Mouse (Mus musculus): ENCODE results near the gene Smad3. TPM values are rescaled to one million over a fixed set of nuclear protein-coding genes. Genes with fewer than 3 reads are reported as not detected.

Gene Smad3
- polyA plus RNA-seq, 1 experiment from 2014 or later, result 11.8 TPM

DNA sequence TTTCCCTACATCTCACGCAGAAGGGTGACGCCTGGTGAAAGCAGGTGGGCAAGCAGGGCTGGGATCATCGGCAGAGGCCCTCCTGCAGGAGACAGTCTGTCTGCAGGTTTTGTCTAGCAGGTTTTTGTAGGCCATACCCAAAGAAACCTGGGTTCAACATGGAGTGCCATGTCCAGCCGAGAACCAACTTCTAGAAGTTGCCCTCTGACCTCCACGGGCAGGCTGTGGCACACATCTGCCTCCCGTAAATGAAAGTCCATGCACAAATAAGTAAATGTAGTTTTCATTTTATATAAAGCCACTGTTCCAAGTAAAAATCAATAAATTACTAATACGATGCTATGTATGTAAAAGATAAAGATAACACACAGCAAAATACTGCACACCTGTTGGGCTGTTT lies 3.0 kb upstream of the Smad3 start:
- WGBS, result 97% methylated on average over 7 of the region's 7 CpGs
- no peak overlapping the region for H3K4me2 ChIP-seq (replicated peaks; ENCODE audit: low read depth, low read length)
- no peak for DNase-seq (ENCODE audit: low spot score)
- H3K4me3 ChIP-seq (ENCODE audit: low read depth, low read length), result no peak overlapping the region
- no peak overlapping the region for H3K27ac ChIP-seq (ENCODE audit: low read length)
- ATAC-seq, result no peak
- no peaks in the 10 kb centered on the region for H3K4me1 ChIP-seq (ENCODE audit: insufficient read depth, low read depth, low read length)
- H3K9me3 ChIP-seq (ENCODE audit: low read length), result no peaks in the 10 kb centered on the region
- H3K36me3 ChIP-seq (ENCODE audit: insufficient read depth, low read length), result no peaks in the 10 kb centered on the region
- H3K27me3 ChIP-seq (replicated peaks; ENCODE audit: insufficient read depth, low read length), result no peaks in the 10 kb centered on the region
- H3K9ac ChIP-seq (replicated peaks; ENCODE audit: low read depth), result no peak overlapping the region
- TF ChIP-seq CTCF (IDR thresholded peaks at IDR 0.05) (no peak), EP300 (IDR thresholded peaks at IDR 0.05) (no peak)

DNA sequence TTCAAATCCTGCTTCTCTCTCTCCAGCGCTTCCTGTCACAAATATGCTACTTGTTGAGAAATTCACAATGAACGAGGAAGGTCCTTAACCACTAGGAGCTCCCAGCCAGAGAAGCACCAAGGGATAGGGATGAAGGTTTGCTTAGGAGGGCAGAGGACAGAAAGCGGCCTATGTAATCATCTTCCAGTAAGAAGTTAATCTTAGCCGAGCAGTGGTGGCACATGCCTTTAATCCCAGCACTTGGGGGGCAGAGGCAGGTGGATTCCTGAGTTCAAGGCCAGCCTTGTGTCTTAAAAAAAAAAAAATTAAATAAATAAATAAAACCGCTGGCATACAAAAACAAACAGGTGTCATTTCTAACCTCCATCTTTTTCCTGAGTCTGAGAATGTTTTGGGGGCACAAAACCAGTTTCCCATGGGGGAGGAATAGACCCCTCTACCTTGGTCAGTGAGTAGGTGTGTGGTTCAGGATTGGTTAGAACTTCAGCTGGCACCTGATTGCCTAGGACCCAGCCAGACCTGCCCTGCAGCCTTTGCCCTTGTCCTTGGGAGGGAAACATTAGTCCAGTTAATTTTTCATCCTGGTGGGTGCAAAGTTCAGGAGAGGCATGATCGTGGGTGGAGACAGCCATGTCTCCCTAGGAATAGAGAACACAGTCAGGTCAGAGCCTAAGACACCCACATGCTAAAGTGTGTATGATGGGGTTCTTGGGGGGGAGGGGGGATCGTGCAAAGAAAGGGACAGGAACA lies 2.4 kb upstream of the Smad3 start:
- H3K9me3 ChIP-seq (ENCODE audit: low read length), result no peaks in the 10 kb centered on the region
- H3K27me3 ChIP-seq (replicated peaks; ENCODE audit: insufficient read depth, low read length), result no peaks in the 10 kb centered on the region
- no peak for TF ChIP-seq EP300 (IDR thresholded peaks at IDR 0.05)
- no peak for TF ChIP-seq CTCF (IDR thresholded peaks at IDR 0.05)
- WGBS, result 72% methylated on average over 7 of the region's 7 CpGs
- H3K4me3 ChIP-seq (ENCODE audit: low read depth, low read length), result no peak overlapping the region
- no peaks in the 10 kb centered on the region for H3K4me1 ChIP-seq (ENCODE audit: insufficient read depth, low read depth, low read length)
- no peak overlapping the region for H3K9ac ChIP-seq (replicated peaks; ENCODE audit: low read depth)
- no peaks in the 10 kb centered on the region for H3K36me3 ChIP-seq (ENCODE audit: insufficient read depth, low read length)
- H3K4me2 ChIP-seq (replicated peaks; ENCODE audit: low read depth, low read length), result no peak overlapping the region
- DNase-seq (ENCODE audit: low spot score) (no peak), ATAC-seq (no peak)
- H3K27ac ChIP-seq (ENCODE audit: low read length), result no peak overlapping the region

DNA sequence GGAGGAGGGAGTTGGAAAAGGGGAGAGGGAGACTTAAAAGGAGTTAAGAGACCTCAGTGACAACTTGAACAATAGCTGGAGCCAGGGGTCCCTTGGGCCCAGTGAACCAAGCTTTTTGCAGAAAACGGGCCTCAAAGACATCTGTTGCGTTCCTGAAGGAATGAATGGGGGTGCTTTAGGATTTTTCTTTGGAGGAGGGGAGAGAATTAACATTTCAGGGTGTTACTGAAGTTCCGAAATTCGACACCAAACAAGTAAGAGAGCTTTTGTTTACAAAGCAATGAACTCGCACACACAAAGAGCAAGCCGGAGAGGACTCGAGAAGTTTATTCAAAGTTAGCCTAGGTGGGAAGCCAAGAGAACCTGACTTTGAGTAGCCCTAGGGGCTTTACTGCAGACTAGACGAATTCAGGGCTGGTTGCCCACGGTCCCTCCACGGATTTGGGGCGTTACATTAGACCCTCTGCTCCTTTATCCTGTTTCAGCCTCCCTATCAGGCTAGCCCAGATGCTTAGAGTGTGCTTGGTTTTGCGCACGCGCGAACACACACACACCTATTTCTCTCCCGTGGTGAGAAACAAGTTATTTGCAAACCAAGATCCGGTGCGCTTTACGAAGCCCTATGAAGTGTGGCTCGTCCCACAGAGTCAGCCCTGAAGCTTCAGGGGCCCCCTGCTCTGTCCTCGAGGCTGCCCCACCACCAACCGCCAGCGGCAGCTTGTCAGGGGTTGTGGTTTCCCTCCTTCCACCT lies 1.0 kb upstream of the Smad3 start:
- Histone ChIP-seq H3K27me3 (replicated peaks; ENCODE audit: insufficient read depth, low read length) (no peaks in the 10 kb centered on the region), H3K4me2 (replicated peaks; ENCODE audit: low read depth, low read length) (peak overlapping the region; percentile 97), H3K9ac (replicated peaks; ENCODE audit: low read depth) (peak overlapping the region; percentile 23), H3K4me1 (ENCODE audit: insufficient read depth, low read depth, low read length) (peaks cover 4% of the 10 kb centered on the region), H3K36me3 (ENCODE audit: insufficient read depth, low read length) (no peaks in the 10 kb centered on the region), H3K9me3 (ENCODE audit: low read length) (no peaks in the 10 kb centered on the region), H3K27ac (ENCODE audit: low read length) (peak overlapping the region; percentile 96), H3K4me3 (ENCODE audit: low read depth, low read length) (peak overlapping the region; percentile 86)
- TF ChIP-seq CTCF (IDR thresholded peaks at IDR 0.05) (no peak), EP300 (IDR thresholded peaks at IDR 0.05) (no peak)
- ATAC-seq (no peak), DNase-seq (ENCODE audit: low spot score) (peak; percentile 69)
- WGBS, result 8% methylated on average over 23 of the region's 23 CpGs

DNA sequence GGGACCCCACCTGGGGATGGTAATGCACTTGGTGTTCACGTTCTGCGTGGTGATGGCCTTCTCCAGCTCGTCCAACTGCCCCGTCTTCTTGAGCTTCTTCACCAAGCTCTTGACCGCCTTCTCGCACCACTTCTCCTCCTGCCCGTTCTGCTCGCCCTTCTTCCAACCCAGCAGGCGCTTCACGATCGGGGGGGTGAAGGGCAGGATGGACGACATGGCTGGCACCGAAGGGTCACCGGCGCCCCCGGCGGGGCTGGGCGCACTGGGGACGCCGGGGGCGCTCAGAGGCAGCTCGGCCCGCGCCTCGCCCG lies 377 bp downstream of the Smad3 start:
- peaks cover 4% of the 10 kb centered on the region for H3K4me1 ChIP-seq (ENCODE audit: insufficient read depth, low read depth, low read length)
- no peaks in the 10 kb centered on the region for H3K36me3 ChIP-seq (ENCODE audit: insufficient read depth, low read length)
- peak overlapping the region; percentile 96 for H3K27ac ChIP-seq (ENCODE audit: low read length)
- H3K9ac ChIP-seq (replicated peaks; ENCODE audit: low read depth), result peak overlapping the region; percentile 84
- 3% methylated on average over 26 of the region's 26 CpGs for WGBS
- H3K4me3 ChIP-seq (ENCODE audit: low read depth, low read length), result peak overlapping the region; percentile 86
- H3K4me2 ChIP-seq (replicated peaks; ENCODE audit: low read depth, low read length), result peak overlapping the region; percentile 97
- no peaks in the 10 kb centered on the region for H3K9me3 ChIP-seq (ENCODE audit: low read length)
- no peak for TF ChIP-seq CTCF (IDR thresholded peaks at IDR 0.05)
- no peak for TF ChIP-seq EP300 (IDR thresholded peaks at IDR 0.05)
- DNase-seq (ENCODE audit: low spot score) (peak; percentile 62), ATAC-seq (no peak)
- no peaks in the 10 kb centered on the region for H3K27me3 ChIP-seq (replicated peaks; ENCODE audit: insufficient read depth, low read length)

DNA sequence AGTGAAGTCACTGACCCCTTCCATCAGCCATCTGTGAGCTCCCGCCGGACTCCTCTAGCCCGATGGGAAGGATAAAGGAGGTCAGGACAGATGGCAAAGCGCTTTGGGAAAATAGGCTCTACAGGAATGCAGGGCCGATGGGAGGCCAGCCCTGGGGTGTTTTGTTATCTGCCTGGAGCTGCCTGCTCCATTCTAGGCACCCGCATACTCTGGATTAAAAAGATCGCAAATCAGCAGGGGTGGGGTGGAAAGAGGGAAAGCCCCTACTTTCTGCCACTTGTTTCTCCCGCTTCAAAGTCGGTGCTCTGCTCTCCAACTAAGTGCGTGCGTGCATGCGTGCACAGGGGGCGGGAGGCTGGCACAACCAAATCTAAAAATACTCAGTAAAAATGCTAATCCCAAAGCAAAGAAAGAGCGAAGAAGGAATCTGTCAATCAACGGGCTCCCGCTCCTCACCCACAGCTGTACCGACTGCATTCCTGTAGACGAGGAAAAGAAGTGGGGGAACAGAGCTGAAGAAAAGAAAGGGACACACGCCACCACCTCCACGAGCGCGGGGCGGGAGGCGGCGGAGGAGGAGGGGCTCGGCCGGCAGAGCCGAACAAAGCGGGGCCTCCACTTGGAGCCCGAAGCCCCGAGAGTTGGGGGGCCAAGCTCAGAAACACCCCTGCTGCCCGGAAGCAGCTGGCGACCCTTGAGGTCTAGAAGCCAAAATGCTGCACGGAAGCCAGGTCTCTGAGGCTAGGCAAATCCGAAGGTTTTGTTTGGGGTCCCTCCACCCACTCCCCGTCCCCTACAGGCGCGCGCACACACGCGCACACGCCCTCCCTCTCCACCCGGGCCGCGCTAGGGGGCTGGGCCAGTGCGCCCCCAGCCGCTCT lies 973 bp downstream of the Smad3 start:
- peak; percentile 12; the same call in 1 of the 2 replicates for ATAC-seq
- no peaks in the 10 kb centered on the region for H3K27me3 ChIP-seq (replicated peaks; ENCODE audit: insufficient read depth, low read length)
- H3K4me3 ChIP-seq (ENCODE audit: low read depth, low read length), result peak overlapping the region; percentile 86
- under 1% methylated on average over 46 of the region's 47 CpGs for WGBS
- DNase-seq (ENCODE audit: low spot score), result peak; percentile 82
- no peaks in the 10 kb centered on the region for H3K36me3 ChIP-seq (ENCODE audit: insufficient read depth, low read length)
- peak overlapping the region; percentile 97 for H3K4me2 ChIP-seq (replicated peaks; ENCODE audit: low read depth, low read length)
- peaks cover 4% of the 10 kb centered on the region for H3K4me1 ChIP-seq (ENCODE audit: insufficient read depth, low read depth, low read length)
- H3K9ac ChIP-seq (replicated peaks; ENCODE audit: low read depth), result peak overlapping the region; percentile 84
- H3K27ac ChIP-seq (ENCODE audit: low read length), result peak overlapping the region; percentile 96
- TF ChIP-seq EP300 (IDR thresholded peaks at IDR 0.05) (no peak), CTCF (IDR thresholded peaks at IDR 0.05) (no peak)
- H3K9me3 ChIP-seq (ENCODE audit: low read length), result no peaks in the 10 kb centered on the region
